Mouse (Mus musculus) liver, adult (tissue): ENCODE measurements at regions not wholly inside any gene's neighbourhood (a gene's known extent, or its start where the extent isn't known, plus 50 kb on each side); places are given as distances from the start of the nearest gene placed in this dataset.
A peak's percentile ranks its signal among the peaks of the same experiment; 100 is the strongest.

ENCODE experiments used
- GATA4 ChIP-seq: IDR thresholded peaks from 2 replicates; pipeline ENCODE4 v1.6.1; 2014; ENCODE audit warnings: mild to moderate bottlenecking, low read length; ENCODE audit not compliant: insufficient replicate concordance

- TF ChIP-seq GATA4, result no peak
Measured at GRCm38 (mm10) chr9:46454807-46455610, 135.2 kb upstream of the 4931429L15Rik start.

- no peak for TF ChIP-seq GATA4
Measured at GRCm38 (mm10) chr9:46443191-46444095, 123.7 kb upstream of the 4931429L15Rik start.

GRCm38 (mm10) chr9:46442739-46443181 lies 123.0 kb upstream of the 4931429L15Rik start:
- no peak for TF ChIP-seq GATA4

- no peak for TF ChIP-seq GATA4
Measured at GRCm38 (mm10) chr9:46440226-46440625, 120.4 kb upstream of the 4931429L15Rik start.

GRCm38 (mm10) chr9:46434700-46435099 lies 114.9 kb upstream of the 4931429L15Rik start:
- TF ChIP-seq GATA4, result no peak

DNA sequence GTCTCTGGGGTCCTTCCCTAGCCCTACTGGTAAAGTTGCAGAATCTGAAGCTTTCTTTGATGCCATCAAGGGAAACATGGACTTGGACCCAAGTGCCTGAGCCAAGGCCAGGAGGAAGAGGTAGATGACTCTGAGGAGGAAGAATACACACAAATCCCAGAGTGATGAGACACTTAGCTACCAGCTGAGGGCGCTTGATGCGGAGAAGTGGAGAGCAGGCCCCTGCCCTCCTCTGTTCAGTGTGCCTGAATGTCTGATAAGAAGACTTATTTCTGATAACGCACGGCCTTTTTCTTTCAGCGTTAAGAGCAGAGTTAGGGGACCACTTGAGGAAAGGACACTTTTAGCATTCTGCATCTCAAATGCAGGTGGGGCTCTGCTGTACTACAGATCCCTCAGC lies 113.9 kb upstream of the 4931429L15Rik start:
- TF ChIP-seq GATA4, result no peak

DNA sequence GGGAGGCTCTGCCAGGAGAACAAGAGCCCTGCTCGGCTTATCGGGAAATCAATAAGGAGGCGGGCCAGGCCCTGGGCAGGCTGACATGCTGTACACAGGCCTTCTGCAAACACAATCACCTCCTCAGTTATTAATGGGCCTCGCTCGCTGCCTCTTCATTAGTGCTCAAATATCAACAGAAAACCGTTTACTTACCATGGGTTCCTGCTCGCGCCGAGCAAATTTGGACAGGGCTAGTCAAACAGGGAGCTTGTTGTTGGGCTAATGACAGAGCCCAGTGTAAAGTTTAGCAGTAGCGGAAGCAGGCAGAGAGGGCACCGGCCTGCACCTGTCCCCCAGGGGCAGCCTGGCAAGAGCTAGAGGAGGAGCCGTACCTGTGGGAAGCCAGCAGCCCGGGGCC lies 111.3 kb upstream of the 4931429L15Rik start:
- peak; percentile 80; the same call in 1 of the 2 replicates for TF ChIP-seq GATA4

GRCm38 (mm10) chr9:46423184-46423967 lies 103.6 kb upstream of the 4931429L15Rik start:
- no peak for TF ChIP-seq GATA4

DNA sequence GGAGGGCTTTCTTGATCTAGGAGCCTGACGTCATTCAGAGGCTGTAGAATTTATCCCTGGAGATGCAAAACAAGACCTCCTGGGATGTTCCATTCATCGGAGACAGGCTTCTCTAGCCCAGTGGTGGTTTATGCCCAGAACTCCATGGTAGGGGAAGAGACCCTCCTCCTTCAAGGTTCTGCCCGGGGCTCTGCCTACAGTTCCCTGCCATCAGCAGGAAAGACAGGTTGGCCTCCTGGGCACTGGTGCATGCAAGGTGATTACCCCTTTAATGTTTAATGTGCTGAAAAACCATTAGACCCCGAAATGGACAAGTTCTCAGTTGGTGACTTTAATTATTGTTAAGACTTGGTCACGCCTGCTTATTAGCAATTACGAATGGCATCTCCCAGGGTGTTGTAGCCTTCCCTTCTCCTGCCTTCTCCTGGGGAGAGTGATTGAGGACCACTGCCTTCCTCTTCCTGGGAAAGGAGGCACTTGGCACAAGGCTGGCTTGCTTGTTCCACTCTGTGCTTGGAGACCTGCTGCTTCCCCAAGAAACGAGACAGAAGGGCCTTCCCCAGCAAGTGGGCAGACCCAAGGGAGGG lies 102.0 kb upstream of the 4931429L15Rik start:
- TF ChIP-seq GATA4, result no peak

DNA sequence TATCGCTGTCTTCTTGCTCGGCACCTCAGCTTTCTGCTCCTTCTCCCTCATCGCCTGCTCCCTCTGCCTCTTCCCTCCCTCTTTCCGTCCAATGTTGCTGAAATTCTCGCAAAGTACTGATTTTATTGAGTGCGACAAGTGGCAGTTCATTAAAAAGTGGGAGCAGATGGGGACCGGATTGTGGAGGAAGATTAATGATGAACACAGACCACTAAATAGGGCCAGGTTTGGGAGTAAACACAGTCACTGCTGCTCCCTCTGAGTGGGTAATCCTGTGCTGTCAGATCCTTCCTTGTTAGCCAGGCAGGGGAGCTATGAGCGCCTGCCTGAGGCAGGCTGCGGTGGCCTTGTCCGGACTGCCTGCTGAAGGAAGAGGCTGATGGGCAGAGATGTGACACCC lies 91.9 kb upstream of the 4931429L15Rik start:
- no peak for TF ChIP-seq GATA4

- TF ChIP-seq GATA4, result no peak
Measured at GRCm38 (mm10) chr9:46408776-46409175, 89.0 kb upstream of the 4931429L15Rik start.

DNA sequence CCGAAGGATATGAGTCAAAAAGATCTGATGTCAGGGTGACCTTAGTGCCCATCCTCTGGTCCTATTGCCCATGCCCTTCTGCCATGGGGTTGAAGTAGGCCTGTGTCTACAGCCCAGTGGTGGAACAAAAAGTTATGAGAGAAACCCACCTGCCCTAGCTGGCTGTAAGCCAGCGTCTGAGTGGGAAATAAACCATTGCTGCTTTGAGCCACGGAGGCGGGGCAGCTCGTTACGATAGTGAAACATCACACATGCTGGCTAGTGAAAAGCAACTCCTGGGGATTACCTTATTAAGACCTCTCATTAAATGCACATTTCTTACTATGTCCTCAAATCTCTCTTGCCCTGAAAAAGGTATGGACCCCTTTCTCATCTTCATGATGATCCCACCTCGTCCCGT lies 86.8 kb upstream of the 4931429L15Rik start:
- TF ChIP-seq GATA4, result no peak

GRCm38 (mm10) chr9:46396591-46396990 lies 76.8 kb upstream of the 4931429L15Rik start:
- no peak for TF ChIP-seq GATA4

DNA sequence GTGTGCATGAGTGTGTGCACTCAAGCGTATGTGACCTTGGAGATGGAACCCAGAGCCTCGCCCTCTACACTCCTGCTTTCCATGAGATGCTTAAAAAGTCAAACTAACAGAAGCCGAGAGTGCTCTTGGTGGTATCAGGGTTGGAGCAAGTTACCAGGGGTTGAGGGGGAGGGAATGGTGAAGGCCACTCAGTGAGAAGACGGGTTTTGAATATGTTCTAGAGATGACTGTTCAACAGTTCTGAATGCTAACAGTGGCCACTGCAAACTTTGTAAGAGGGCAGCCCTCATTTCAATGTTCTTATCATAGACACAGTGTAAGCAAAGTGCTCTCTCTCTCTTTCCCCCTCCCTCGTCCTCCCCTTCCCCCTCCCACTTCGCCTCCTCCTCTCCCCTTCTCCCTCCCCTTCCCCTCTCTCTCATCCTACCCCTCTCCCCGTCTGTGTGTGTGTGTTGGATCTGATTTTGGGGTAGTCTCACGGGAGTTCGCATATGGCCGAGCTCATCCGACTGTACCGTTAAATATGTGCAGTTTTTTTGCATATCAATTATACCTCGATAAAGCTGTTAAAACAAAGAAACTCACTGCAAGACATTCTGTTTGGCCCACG lies 75.5 kb upstream of the 4931429L15Rik start:
- no peak for TF ChIP-seq GATA4

DNA sequence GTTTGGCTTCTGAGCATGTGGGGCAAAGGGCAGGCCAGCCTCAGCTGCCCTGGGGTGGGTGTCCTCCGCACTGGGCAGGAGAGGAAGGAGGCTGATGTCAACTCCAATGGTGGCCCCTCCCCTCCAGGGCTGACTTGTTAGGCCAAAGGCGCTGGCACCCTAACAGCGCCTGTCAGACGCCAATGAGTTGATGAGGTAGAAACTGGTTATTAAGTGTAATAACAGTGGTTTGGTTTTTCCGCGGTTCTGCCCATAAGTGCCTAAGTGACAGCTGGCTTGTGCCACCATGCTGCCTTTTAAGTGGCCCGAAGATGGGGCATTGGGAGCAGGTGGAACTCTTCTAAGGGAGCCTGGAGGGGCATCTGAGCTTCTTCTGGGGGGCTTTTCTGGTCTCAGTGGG lies 74.5 kb upstream of the 4931429L15Rik start:
- TF ChIP-seq GATA4, result no peak
